Mouse (Mus musculus) bone marrow macrophage, adult 2 months (primary cell): ENCODE data around the gene Cracr2b. TPM values are rescaled to one million over a fixed set of nuclear protein-coding genes. Genes with fewer than 3 reads are reported as not detected.
A peak's percentile ranks its signal among the peaks of the same experiment; 100 is the strongest.

Source experiments
- H3K27ac ChIP-seq: 2 replicates; pipeline ENCODE4 v1.5.1; 2012; ENCODE audit warnings: low read depth, low read length; ENCODE audit not compliant: insufficient read depth
- H3K4me1 ChIP-seq: 2 replicates; pipeline ENCODE4 v1.6.1; 2012; ENCODE audit warnings: low read length; ENCODE audit not compliant: control insufficient read depth, insufficient read depth
- H3K4me3 ChIP-seq: 2 replicates; pipeline ENCODE4 v1.5.1; 2012; ENCODE audit warnings: mild to moderate bottlenecking, low read length, moderate library complexity; ENCODE audit not compliant: insufficient read depth
- CTCF ChIP-seq: IDR thresholded peaks from 2 replicates; pipeline ENCODE4 v1.5.1; 2012; ENCODE audit warnings: low read depth, mild to moderate bottlenecking, low read length, moderate library complexity
- POLR2A ChIP-seq: IDR thresholded peaks from 2 replicates; pipeline ENCODE4 v1.6.1; 2012; ENCODE audit warnings: mild to moderate bottlenecking, low read depth, low read length, borderline replicate concordance
- polyA plus RNA-seq: library from polyadenylated mRNA; stranded (reverse); fragments of >200 nt; gene quantifications from 2 replicates; pipeline ENCODE4 v1.2.4, GENCODE M21; 2012; ENCODE audit not compliant: missing spikeins, insufficient read depth, insufficient read length

Gene Cracr2b
- 66.8 and 69.6 TPM in 2 replicates for polyA plus RNA-seq

- TF ChIP-seq CTCF (no peak), POLR2A (no peak)
- Histone ChIP-seq H3K4me1 (peaks cover 64% of the 10 kb centered on the region), H3K4me3 (peak within 1 kb of the TSS; percentile 56), H3K27ac (peak within 1 kb of the TSS; percentile 79)
Observed at GRCm38 (mm10) chr7:141460391-141461113, at the start of gene Cracr2b. TSS of gene Cracr2b (plus strand) at chr7:141461094.

- peaks cover 9% of the 10 kb centered on the region for H3K4me1 ChIP-seq
- H3K27ac ChIP-seq: no peak overlapping the region
- no peak overlapping the region for H3K4me3 ChIP-seq
- TF ChIP-seq POLR2A (no peak), CTCF (no peak)
Observed at GRCm38 (mm10) chr7:141411667-141412066, 49.2 kb upstream of the Cracr2b start.

GRCm38 (mm10) chr7:141413331-141413730 lies 47.6 kb upstream of the Cracr2b start:
- H3K4me3 ChIP-seq: peak overlapping the region; percentile 98
- peaks cover 9% of the 10 kb centered on the region for H3K4me1 ChIP-seq
- peak overlapping the region; percentile 52 for H3K27ac ChIP-seq
- TF ChIP-seq POLR2A (no peak), CTCF (no peak)

- H3K4me1 ChIP-seq: peaks cover 13% of the 10 kb centered on the region
- peak within 1 kb of the TSS; percentile 52 for H3K27ac ChIP-seq
- H3K4me3 ChIP-seq: peak within 1 kb of the TSS; percentile 98
- TF ChIP-seq POLR2A (no peak; the same call in 1 of the 2 replicates), CTCF (no peak)
Observed at GRCm38 (mm10) chr7:141413809-141414584, 46.9 kb upstream of the Cracr2b start, which contains the start of gene Gatd1. TSS of gene Gatd1 (minus strand) at chr7:141414136.

- Histone ChIP-seq H3K4me1 (peaks cover 10% of the 10 kb centered on the region), H3K4me3 (no peak overlapping the region), H3K27ac (no peak overlapping the region)
- no peak for TF ChIP-seq CTCF
- TF ChIP-seq POLR2A: no peak
Observed at GRCm38 (mm10) chr7:141416144-141416841, 44.6 kb upstream of the Cracr2b start.

- H3K27ac ChIP-seq: no peak overlapping the region
- TF ChIP-seq CTCF (no peak), POLR2A (no peak)
Observed at GRCm38 (mm10) chr7:141417731-141418681, 42.9 kb upstream of the Cracr2b start.

GRCm38 (mm10) chr7:141418970-141419369 lies 41.9 kb upstream of the Cracr2b start:
- TF ChIP-seq CTCF: no peak
- no peak for TF ChIP-seq POLR2A
- no peak overlapping the region for H3K4me3 ChIP-seq
- H3K27ac ChIP-seq: no peak overlapping the region
- peaks cover 10% of the 10 kb centered on the region for H3K4me1 ChIP-seq

More at GRCm38 (mm10) chr7:141417731-141418681, 42.9 kb upstream of the Cracr2b start:
- H3K4me1 ChIP-seq: peaks cover 10% of the 10 kb centered on the region
- H3K4me3 ChIP-seq: no peak overlapping the region

GRCm38 (mm10) chr7:141420030-141420702 lies 40.7 kb upstream of the Cracr2b start:
- Histone ChIP-seq H3K4me3 (no peak overlapping the region), H3K4me1 (peaks cover 5% of the 10 kb centered on the region), H3K27ac (no peak overlapping the region)
- TF ChIP-seq POLR2A (no peak), CTCF (no peak)
